Mouse (Mus musculus) stomach, embryonic 14.5 days (tissue): Measurements from ENCODE around the gene Myo10. TPM values are rescaled to one million over a fixed set of nuclear protein-coding genes. Genes with fewer than 3 reads are reported as not detected.

Experiments used
- ATAC-seq: fragments of 200-750 bp; cut with Nextera tagmentation; 2 replicates; pipeline ENCODE4 v1.8.0; 2017; ENCODE audit warnings: low read depth, moderate TSS enrichment; ENCODE audit not compliant: insufficient number of reproducible peaks, insufficient read depth, low FRiP score
- H3K27ac ChIP-seq: fragments of 300-500 bp; sonication (generic); 2 replicates; pipeline ENCODE4 v1.5.1; 2014; ENCODE audit warnings: mild to moderate bottlenecking, low read length, moderate library complexity, mixed read lengths
- H3K27me3 ChIP-seq: fragments of 300-500 bp; sonication (generic); 2 replicates; pipeline ENCODE4 v1.6.1; 2014; ENCODE audit warnings: low read length, control low read depth, mixed read lengths; ENCODE audit not compliant: control insufficient read depth, insufficient read depth
- H3K36me3 ChIP-seq: fragments of 300-500 bp; sonication (generic); 2 replicates; pipeline ENCODE4 v1.6.1; 2014; ENCODE audit warnings: mild to moderate bottlenecking, control low read depth, low read length, moderate library complexity, mixed read lengths; ENCODE audit not compliant: control insufficient read depth, insufficient read depth
- H3K4me1 ChIP-seq: fragments of 300-500 bp; sonication (generic); 2 replicates; pipeline ENCODE4 v1.6.1; 2014; ENCODE audit warnings: low read length, control low read depth, mixed read lengths; ENCODE audit not compliant: control insufficient read depth, insufficient read depth
- H3K4me2 ChIP-seq: fragments of 300-500 bp; sonication (generic); replicated peaks from 2 replicates; pipeline ENCODE4 v1.6.1; 2014; ENCODE audit warnings: low read depth, low read length, control low read depth
- H3K4me3 ChIP-seq: fragments of 300-500 bp; sonication (generic); 2 replicates; pipeline ENCODE4 v1.5.1; 2014; ENCODE audit warnings: low read depth, low read length, control low read depth
- H3K9ac ChIP-seq: fragments of 300-500 bp; sonication (generic); replicated peaks from 2 replicates; pipeline ENCODE4 v1.6.1; 2014; ENCODE audit warnings: low read depth, mild to moderate bottlenecking, control low read depth, low read length, moderate library complexity, mixed read lengths
- H3K9me3 ChIP-seq: fragments of 300-500 bp; sonication (generic); 2 replicates; pipeline ENCODE4 v1.6.1; 2016; ENCODE audit warnings: low read depth, low read length, control low read depth; ENCODE audit not compliant: control insufficient read depth
- WGBS: fragments of 180-500 bp; shearing (Covaris S2); extraction: QIAGEN DNeasy Blood & Tissue Kit; methylation state at CpG from one replicate; pipeline ENCODE4 v1.1.7; 2014; 5-methylcytosine and 5-hydroxymethylcytosine counted together
- polyA plus RNA-seq: library from polyadenylated mRNA; unstranded; fragments of >200 nt; fragmentation: Nextera tagmentation; extraction: Ambion mirVana; gene quantifications from 2 replicates; pipeline ENCODE4 v1.2.1, GENCODE M21; 2014

Gene Myo10
- polyA plus RNA-seq, 1 experiment from 2014 or later, result 48.0 TPM

DNA sequence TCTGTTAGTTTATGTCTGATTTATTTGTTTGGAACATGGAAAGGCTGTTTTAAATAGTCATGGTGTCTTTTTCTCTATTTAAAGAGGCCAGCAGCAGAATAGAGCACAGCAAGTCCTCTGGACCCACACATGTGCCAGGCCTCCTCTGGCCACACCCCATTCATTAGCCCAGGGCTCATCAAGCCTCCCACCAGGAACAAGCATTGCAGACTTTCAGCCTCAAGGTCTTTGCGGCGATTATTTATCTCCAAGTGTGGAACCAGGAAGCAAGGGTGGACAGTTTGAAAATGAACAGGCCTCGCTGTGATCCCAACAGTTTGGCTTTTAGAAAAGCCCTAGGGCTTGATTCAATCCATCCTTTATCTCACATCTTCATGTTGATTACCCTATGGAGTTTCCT lies 35.5 kb upstream of the Myo10 start:
- H3K27me3 ChIP-seq, result no peaks in the 10 kb centered on the region
- H3K4me2 ChIP-seq, result no peak overlapping the region
- no peaks in the 10 kb centered on the region for H3K9me3 ChIP-seq
- no peaks in the 10 kb centered on the region for H3K36me3 ChIP-seq
- no peak overlapping the region for H3K4me3 ChIP-seq
- H3K9ac ChIP-seq, result no peak overlapping the region
- peaks cover 14% of the 10 kb centered on the region; the same call in 1 of the 2 replicates for H3K4me1 ChIP-seq
- ATAC-seq, result no peak
- 19% methylated on average over 3 of the region's 3 CpGs for WGBS
- no peak overlapping the region for H3K27ac ChIP-seq

DNA sequence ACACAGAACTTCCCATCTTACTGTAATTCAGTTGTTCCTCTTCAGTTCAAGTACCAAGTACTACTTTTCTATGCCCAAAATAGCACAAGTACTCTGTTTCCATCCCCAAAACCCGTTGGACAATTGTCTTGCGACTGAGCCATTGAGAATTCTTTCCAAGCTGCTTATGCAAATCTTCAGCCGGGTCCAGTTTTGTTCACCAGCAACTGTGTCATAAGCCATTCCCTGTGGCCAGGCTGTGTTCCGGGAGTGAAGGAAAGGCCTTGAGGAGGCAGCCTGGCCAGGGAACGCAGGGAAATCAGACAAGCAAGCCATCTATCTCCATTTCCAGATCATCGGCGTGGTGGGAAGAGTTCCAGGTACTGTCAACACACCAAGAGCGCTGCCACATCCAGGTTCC lies 34.4 kb upstream of the Myo10 start:
- Histone ChIP-seq H3K27ac (no peak overlapping the region), H3K27me3 (no peaks in the 10 kb centered on the region), H3K4me1 (peaks cover 14% of the 10 kb centered on the region; the same call in 1 of the 2 replicates), H3K36me3 (no peaks in the 10 kb centered on the region), H3K4me3 (no peak overlapping the region), H3K4me2 (no peak overlapping the region), H3K9ac (no peak overlapping the region), H3K9me3 (no peaks in the 10 kb centered on the region)
- ATAC-seq, result no peak
- WGBS, result 76% methylated on average over 8 of the region's 8 CpGs

GRCm38 (mm10) chr15:25589318-25589902 lies 32.9 kb upstream of the Myo10 start:
- Histone ChIP-seq H3K4me1 (peaks cover 14% of the 10 kb centered on the region; the same call in 1 of the 2 replicates), H3K27ac (no peak overlapping the region), H3K4me2 (no peak overlapping the region), H3K9ac (no peak overlapping the region), H3K36me3 (no peaks in the 10 kb centered on the region), H3K27me3 (no peaks in the 10 kb centered on the region), H3K4me3 (no peak overlapping the region), H3K9me3 (no peaks in the 10 kb centered on the region)
- no peak for ATAC-seq
- WGBS, result 76% methylated on average over 11 of the region's 11 CpGs

- Histone ChIP-seq H3K4me3 (no peak overlapping the region), H3K27ac (no peak overlapping the region), H3K4me1 (peaks cover 14% of the 10 kb centered on the region; the same call in 1 of the 2 replicates), H3K9me3 (no peaks in the 10 kb centered on the region), H3K9ac (no peak overlapping the region), H3K36me3 (no peaks in the 10 kb centered on the region), H3K27me3 (no peaks in the 10 kb centered on the region), H3K4me2 (no peak overlapping the region)
- WGBS, result 47% methylated on average over 5 of the region's 5 CpGs
- ATAC-seq, result peak; percentile 47; the same call in 1 of the 2 replicates
Observed at GRCm38 (mm10) chr15:25589916-25590315, 32.4 kb upstream of the Myo10 start.

DNA sequence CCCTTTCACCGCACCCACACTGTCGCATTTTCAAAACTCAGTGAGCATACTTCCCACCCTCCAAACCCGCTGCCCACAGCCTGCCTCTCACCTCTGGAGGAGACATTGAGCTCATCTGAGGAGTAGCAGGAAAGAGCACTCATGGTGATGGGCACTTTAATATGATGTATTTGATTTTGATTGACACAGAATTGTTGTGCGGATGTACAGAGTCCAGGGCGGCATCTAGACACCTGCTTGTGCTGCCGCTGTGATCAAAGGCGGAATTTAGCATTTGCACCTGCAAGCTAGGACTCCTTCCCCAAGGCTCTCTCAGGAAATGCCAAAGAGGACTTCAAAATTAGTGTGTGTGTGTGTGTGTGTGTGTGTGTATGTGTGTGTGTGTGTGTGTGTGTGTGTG lies 31.4 kb upstream of the Myo10 start:
- no peak overlapping the region for H3K27ac ChIP-seq
- no peak for ATAC-seq
- no peak overlapping the region for H3K4me3 ChIP-seq
- WGBS, result 79% methylated on average over 7 of the region's 7 CpGs
- no peaks in the 10 kb centered on the region for H3K9me3 ChIP-seq
- H3K4me2 ChIP-seq, result no peak overlapping the region
- no peak overlapping the region for H3K9ac ChIP-seq
- peaks cover 14% of the 10 kb centered on the region; the same call in 1 of the 2 replicates for H3K4me1 ChIP-seq
- H3K36me3 ChIP-seq, result no peaks in the 10 kb centered on the region
- no peaks in the 10 kb centered on the region for H3K27me3 ChIP-seq

GRCm38 (mm10) chr15:25591964-25592363 lies 30.4 kb upstream of the Myo10 start:
- Histone ChIP-seq H3K27me3 (no peaks in the 10 kb centered on the region), H3K9ac (no peak overlapping the region), H3K4me3 (no peak overlapping the region), H3K36me3 (no peaks in the 10 kb centered on the region), H3K4me1 (peaks cover 5% of the 10 kb centered on the region; the same call in 1 of the 2 replicates), H3K27ac (no peak overlapping the region), H3K4me2 (no peak overlapping the region), H3K9me3 (no peaks in the 10 kb centered on the region)
- ATAC-seq, result no peak
- 81% methylated on average over 4 of the region's 4 CpGs for WGBS

- Histone ChIP-seq H3K9me3 (no peaks in the 10 kb centered on the region), H3K27ac (no peak overlapping the region), H3K4me3 (no peak overlapping the region), H3K4me1 (no peaks in the 10 kb centered on the region; the same call in 1 of the 2 replicates), H3K27me3 (no peaks in the 10 kb centered on the region), H3K36me3 (no peaks in the 10 kb centered on the region), H3K9ac (no peak overlapping the region), H3K4me2 (no peak overlapping the region)
- ATAC-seq, result no peak
- WGBS, result 76% methylated on average over 7 of the region's 7 CpGs
Observed at GRCm38 (mm10) chr15:25593469-25594150, 28.7 kb upstream of the Myo10 start.

DNA sequence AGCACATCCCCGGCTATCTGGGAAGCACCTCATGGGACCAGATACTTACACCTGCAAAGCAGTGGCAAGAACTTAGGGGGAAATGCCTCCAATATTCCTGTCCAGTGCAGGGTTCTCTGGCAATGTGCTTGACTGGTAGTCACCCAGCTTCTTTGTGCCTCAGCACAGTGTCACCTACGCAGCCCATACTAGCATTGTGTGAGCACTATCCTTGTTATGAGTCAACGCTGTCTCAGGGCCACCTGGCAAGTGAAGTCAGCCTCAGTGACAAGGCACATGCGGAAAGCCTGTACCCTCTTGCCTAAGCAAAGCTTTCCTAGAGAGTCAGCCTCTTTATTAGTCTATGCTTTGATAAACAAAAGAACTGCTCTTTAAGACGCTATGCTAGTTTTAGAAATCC lies 24.0 kb upstream of the Myo10 start:
- no peaks in the 10 kb centered on the region for H3K27me3 ChIP-seq
- no peak overlapping the region for H3K27ac ChIP-seq
- H3K4me1 ChIP-seq, result no peaks in the 10 kb centered on the region
- H3K4me3 ChIP-seq, result no peak overlapping the region
- no peaks in the 10 kb centered on the region for H3K36me3 ChIP-seq
- no peaks in the 10 kb centered on the region for H3K9me3 ChIP-seq
- H3K4me2 ChIP-seq, result no peak overlapping the region
- no peak overlapping the region for H3K9ac ChIP-seq
- no peak for ATAC-seq
- WGBS, result 87% methylated on average over 5 of the region's 5 CpGs
